Mouse (Mus musculus): ENCODE results near the gene Rnf144a. TPM values are rescaled to one million over a fixed set of nuclear protein-coding genes. Genes with fewer than 3 reads are reported as not detected.

Gene Rnf144a
- polyA plus RNA-seq, 1 experiment = not detected

- WGBS = 91% methylated on average over 4 of the region's 4 CpGs
- Histone ChIP-seq H3K4me3 (ENCODE audit: insufficient read depth, low read depth, low read length) (no peak overlapping the region), H3K27ac (ENCODE audit: insufficient read depth, low read depth, low read length) (no peak overlapping the region)
Measured at GRCm38 (mm10) chr12:26366372-26366771, 48.7 kb downstream of the Rnf144a start.

DNA sequence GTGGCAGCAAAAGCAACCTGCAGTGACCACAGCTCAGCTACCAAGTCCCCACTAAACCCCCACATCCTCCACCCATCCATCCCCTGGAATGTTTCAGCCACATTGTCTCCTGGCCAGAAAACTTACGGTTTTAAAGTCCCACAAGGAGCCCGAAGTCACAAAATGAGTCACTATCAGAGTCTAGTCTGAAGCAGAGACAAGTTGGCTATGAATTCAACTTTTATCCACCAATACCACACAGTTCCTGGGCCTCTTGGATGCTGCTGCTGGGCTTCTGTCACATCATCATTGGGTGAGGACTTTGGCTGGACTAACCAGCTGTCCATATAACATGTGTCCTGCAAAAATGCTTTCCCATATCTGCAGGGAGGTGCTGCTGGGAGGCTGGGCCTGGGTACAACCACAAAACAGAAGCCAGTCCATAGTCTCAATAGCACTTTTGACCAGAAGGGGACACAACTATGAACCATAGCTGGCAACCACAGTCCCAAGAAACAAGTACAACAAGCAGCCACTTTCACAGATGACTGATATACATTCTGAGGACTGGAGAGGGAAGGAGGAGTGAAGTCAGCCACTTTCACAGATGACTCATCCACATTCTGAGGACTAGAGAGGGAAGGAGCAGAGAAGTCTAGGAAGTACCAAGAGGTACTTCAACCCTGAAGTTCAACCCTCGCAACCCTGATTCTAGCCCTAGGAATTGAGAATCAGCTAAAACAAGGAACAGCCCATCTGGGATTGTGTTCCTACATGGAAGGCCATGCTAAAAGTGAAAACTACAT is 49.3 kb downstream of the Rnf144a start:
- 89% methylated on average over 3 of the region's 3 CpGs for WGBS
- no peak for TF ChIP-seq CTCF (IDR thresholded peaks at IDR 0.05; ENCODE audit: insufficient read depth, low read depth, low read length)
- no peak for TF ChIP-seq POLR2A (IDR thresholded peaks at IDR 0.05; ENCODE audit: insufficient read depth, low read depth, low read length)
- H3K4me3 ChIP-seq (ENCODE audit: insufficient read depth, low read depth, low read length) = no peak overlapping the region
- peaks cover 3% of the 10 kb centered on the region; the same call in 1 of the 2 replicates for H3K4me1 ChIP-seq (ENCODE audit: control insufficient read depth, insufficient read depth, low read length)
- no peak overlapping the region for H3K27ac ChIP-seq (ENCODE audit: insufficient read depth, low read depth, low read length)

More at GRCm38 (mm10) chr12:26366372-26366771, 48.7 kb downstream of the Rnf144a start:
- TF ChIP-seq CTCF (IDR thresholded peaks at IDR 0.05; ENCODE audit: insufficient read depth, low read depth, low read length) (no peak), POLR2A (IDR thresholded peaks at IDR 0.05; ENCODE audit: insufficient read depth, low read depth, low read length) (no peak)
- peaks cover 3% of the 10 kb centered on the region; the same call in 1 of the 2 replicates for H3K4me1 ChIP-seq (ENCODE audit: control insufficient read depth, insufficient read depth, low read length)

DNA sequence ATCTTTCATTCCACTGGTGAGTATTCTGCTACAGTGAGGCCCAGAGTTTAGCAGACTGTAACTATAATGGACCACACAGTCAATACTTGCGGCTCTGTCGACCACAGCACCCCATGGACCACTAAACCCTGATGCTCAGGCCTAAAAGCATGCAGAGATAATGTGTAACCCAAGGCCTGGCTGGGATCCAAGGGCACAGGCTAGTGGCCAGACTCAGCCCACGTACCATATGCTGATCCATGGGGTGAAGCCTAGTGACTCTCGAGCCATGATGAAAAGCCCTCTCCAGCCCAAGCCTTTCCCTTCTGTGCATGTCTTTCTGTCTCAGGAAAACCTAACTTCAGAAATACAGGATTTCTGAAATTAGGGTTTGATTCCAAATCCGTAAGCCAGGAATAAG is 50.2 kb downstream of the Rnf144a start:
- Histone ChIP-seq H3K27ac (ENCODE audit: insufficient read depth, low read depth, low read length) (no peak overlapping the region), H3K4me3 (ENCODE audit: insufficient read depth, low read depth, low read length) (no peak overlapping the region), H3K4me1 (ENCODE audit: control insufficient read depth, insufficient read depth, low read length) (no peaks in the 10 kb centered on the region)
- TF ChIP-seq CTCF (IDR thresholded peaks at IDR 0.05; ENCODE audit: insufficient read depth, low read depth, low read length) (no peak), POLR2A (IDR thresholded peaks at IDR 0.05; ENCODE audit: insufficient read depth, low read depth, low read length) (no peak)
- 81% methylated on average over 5 of the region's 5 CpGs for WGBS

- WGBS = 69% methylated on average over 10 of the region's 10 CpGs
- Histone ChIP-seq H3K4me1 (ENCODE audit: control insufficient read depth, insufficient read depth, low read length) (peaks cover 4% of the 10 kb centered on the region; the same call in 1 of the 2 replicates), H3K27ac (ENCODE audit: insufficient read depth, low read depth, low read length) (no peak overlapping the region), H3K4me3 (ENCODE audit: insufficient read depth, low read depth, low read length) (no peak overlapping the region)
- no peak for TF ChIP-seq POLR2A (IDR thresholded peaks at IDR 0.05; ENCODE audit: insufficient read depth, low read depth, low read length)
- TF ChIP-seq CTCF (IDR thresholded peaks at IDR 0.05; ENCODE audit: insufficient read depth, low read depth, low read length) = no peak
Measured at GRCm38 (mm10) chr12:26360946-26361523, 54.0 kb downstream of the Rnf144a start.

- H3K27ac ChIP-seq (ENCODE audit: insufficient read depth, low read depth, low read length) = no peak overlapping the region
- H3K4me3 ChIP-seq (ENCODE audit: insufficient read depth, low read depth, low read length) = no peak overlapping the region
- peaks cover 4% of the 10 kb centered on the region; the same call in 1 of the 2 replicates for H3K4me1 ChIP-seq (ENCODE audit: control insufficient read depth, insufficient read depth, low read length)
- no peak for TF ChIP-seq POLR2A (IDR thresholded peaks at IDR 0.05; ENCODE audit: insufficient read depth, low read depth, low read length)
- 85% methylated on average over 5 of the region's 5 CpGs for WGBS
Measured at GRCm38 (mm10) chr12:26359817-26360216, 55.2 kb downstream of the Rnf144a start.

DNA sequence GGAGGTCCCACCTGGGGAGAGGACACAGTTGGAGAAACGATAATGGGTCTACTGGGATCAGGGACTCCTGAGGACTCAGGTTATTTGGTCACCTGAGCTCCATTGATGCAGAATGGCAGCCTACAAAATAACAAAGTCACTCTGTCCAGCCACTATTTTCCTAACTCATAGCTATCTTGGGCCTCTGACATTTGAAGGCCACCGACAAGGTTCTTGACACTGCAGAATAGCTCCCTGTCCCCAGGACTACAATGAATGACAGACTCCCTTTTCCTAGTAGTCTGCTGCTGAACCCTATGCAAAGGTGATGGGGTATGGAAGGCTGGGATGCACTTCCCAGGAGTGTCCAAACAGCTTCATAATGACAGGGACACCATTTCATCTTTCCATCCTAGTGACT is 55.8 kb downstream of the Rnf144a start:
- Histone ChIP-seq H3K27ac (ENCODE audit: insufficient read depth, low read depth, low read length) (no peak overlapping the region), H3K4me3 (ENCODE audit: insufficient read depth, low read depth, low read length) (no peak overlapping the region), H3K4me1 (ENCODE audit: control insufficient read depth, insufficient read depth, low read length) (peaks cover 4% of the 10 kb centered on the region; the same call in 1 of the 2 replicates)
- 95% methylated on average over 2 of the region's 2 CpGs for WGBS
- TF ChIP-seq CTCF (IDR thresholded peaks at IDR 0.05; ENCODE audit: insufficient read depth, low read depth, low read length) = no peak
- TF ChIP-seq POLR2A (IDR thresholded peaks at IDR 0.05; ENCODE audit: insufficient read depth, low read depth, low read length) = no peak

- H3K4me1 ChIP-seq (ENCODE audit: control insufficient read depth, insufficient read depth, low read length) = peaks cover 4% of the 10 kb centered on the region; the same call in 1 of the 2 replicates
- TF ChIP-seq CTCF (IDR thresholded peaks at IDR 0.05; ENCODE audit: insufficient read depth, low read depth, low read length) = no peak
- 88% methylated on average over 4 of the region's 4 CpGs for WGBS
- no peak overlapping the region for H3K4me3 ChIP-seq (ENCODE audit: insufficient read depth, low read depth, low read length)
- H3K27ac ChIP-seq (ENCODE audit: insufficient read depth, low read depth, low read length) = no peak overlapping the region
Measured at GRCm38 (mm10) chr12:26357246-26357645, 57.8 kb downstream of the Rnf144a start.

- no peak for TF ChIP-seq CTCF (IDR thresholded peaks at IDR 0.05; ENCODE audit: insufficient read depth, low read depth, low read length)
- TF ChIP-seq POLR2A (IDR thresholded peaks at IDR 0.05; ENCODE audit: insufficient read depth, low read depth, low read length) = no peak
- H3K27ac ChIP-seq (ENCODE audit: insufficient read depth, low read depth, low read length) = no peak overlapping the region
- no peak overlapping the region for H3K4me3 ChIP-seq (ENCODE audit: insufficient read depth, low read depth, low read length)
- peaks cover 4% of the 10 kb centered on the region for H3K4me1 ChIP-seq (ENCODE audit: control insufficient read depth, insufficient read depth, low read length)
- 87% methylated on average over 7 of the region's 7 CpGs for WGBS
Measured at GRCm38 (mm10) chr12:26356191-26356590, 58.9 kb downstream of the Rnf144a start.

DNA sequence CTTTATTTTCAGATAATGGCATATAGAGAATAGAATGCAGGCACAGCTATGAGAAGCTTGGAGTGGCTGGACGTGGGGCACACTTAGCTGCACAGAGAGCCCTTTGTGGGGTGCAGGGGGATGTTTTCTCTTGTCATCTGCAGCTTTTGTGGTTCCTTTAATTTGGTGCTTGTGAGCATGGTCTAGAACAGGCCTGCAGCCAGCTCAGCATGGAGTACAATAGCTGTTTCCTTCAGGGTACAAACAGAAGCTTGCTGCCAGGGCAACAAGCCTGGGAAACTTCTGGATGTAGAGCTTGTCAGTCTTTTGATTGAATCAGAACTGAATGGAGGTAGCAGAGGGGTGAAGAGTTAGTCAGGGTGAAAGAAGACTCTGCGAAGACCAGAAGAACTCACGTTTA is 63.7 kb downstream of the Rnf144a start:
- peak overlapping the region; percentile 35; the same call in 1 of the 2 replicates for H3K27ac ChIP-seq (ENCODE audit: insufficient read depth, low read depth, low read length)
- peaks cover 3% of the 10 kb centered on the region for H3K4me1 ChIP-seq (ENCODE audit: control insufficient read depth, insufficient read depth, low read length)
- 40% methylated on average over 3 of the region's 3 CpGs for WGBS
- H3K4me3 ChIP-seq (ENCODE audit: insufficient read depth, low read depth, low read length) = no peak overlapping the region
- TF ChIP-seq POLR2A (IDR thresholded peaks at IDR 0.05; ENCODE audit: insufficient read depth, low read depth, low read length) (no peak), CTCF (IDR thresholded peaks at IDR 0.05; ENCODE audit: insufficient read depth, low read depth, low read length) (no peak)
